Mouse (Mus musculus) neural tube, embryonic 15.5 days (tissue): Measurements from ENCODE around the gene Gm48552. TPM values are rescaled to one million over a fixed set of nuclear protein-coding genes. Genes with fewer than 3 reads are reported as not detected.

ENCODE experiments used
- ATAC-seq: fragments of 200-750 bp; cut with Nextera tagmentation; 2 replicates; pipeline ENCODE4 v1.8.0; 2017; ENCODE audit warnings: mild to moderate bottlenecking, moderate TSS enrichment, moderate library complexity; ENCODE audit not compliant: low FRiP score
- H3K27ac ChIP-seq: fragments of 300-500 bp; sonication (generic); replicated peaks from 2 replicates; pipeline ENCODE4 v1.5.1; 2015; ENCODE audit warnings: mild to moderate bottlenecking, inconsistent platforms
- H3K27me3 ChIP-seq: fragments of 300-500 bp; sonication (generic); replicated peaks from 2 replicates; pipeline ENCODE4 v1.6.1; 2015; ENCODE audit warnings: inconsistent platforms
- H3K36me3 ChIP-seq: fragments of 300-500 bp; sonication (generic); 2 replicates; pipeline ENCODE4 v1.6.1; 2015; ENCODE audit warnings: inconsistent platforms
- H3K4me1 ChIP-seq: fragments of 300-500 bp; sonication (generic); 2 replicates; pipeline ENCODE4 v1.6.1; 2015; ENCODE audit warnings: inconsistent platforms
- H3K4me2 ChIP-seq: fragments of 300-500 bp; sonication (generic); 2 replicates; pipeline ENCODE4 v1.6.1; 2015; ENCODE audit warnings: inconsistent platforms, mild to moderate bottlenecking, moderate library complexity
- H3K4me3 ChIP-seq: fragments of 300-500 bp; sonication (generic); replicated peaks from 2 replicates; pipeline ENCODE4 v1.5.1; 2015; ENCODE audit warnings: mild to moderate bottlenecking, inconsistent platforms
- H3K9ac ChIP-seq: fragments of 300-500 bp; sonication (generic); replicated peaks from 2 replicates; pipeline ENCODE4 v1.6.1; 2015; ENCODE audit warnings: mild to moderate bottlenecking, inconsistent platforms
- H3K9me3 ChIP-seq: fragments of 300-500 bp; sonication (generic); replicated peaks from 2 replicates; pipeline ENCODE4 v1.6.1; 2016; ENCODE audit warnings: inconsistent platforms
- WGBS: fragments of 180-500 bp; shearing (Covaris S2); methylation state at CpG from one replicate; pipeline ENCODE4 v1.1.7; 2015; ENCODE audit warnings: mixed read lengths; 5-methylcytosine and 5-hydroxymethylcytosine counted together
- polyA plus RNA-seq: library from polyadenylated mRNA; unstranded; fragments of >200 nt; fragmentation: Nextera tagmentation; extraction: Ambion mirVana; gene quantifications from 2 replicates; pipeline ENCODE4 v1.2.1, GENCODE M21; 2015

The Gm48552 gene
- polyA plus RNA-seq, 1 experiment from 2014 or later = 3.4 TPM

GRCm38 (mm10) chr10:81411471-81412400 lies 22.9 kb downstream of the Gm48552 start:
- H3K27ac ChIP-seq = peak overlapping the region; percentile 80
- no peak overlapping the region for H3K4me2 ChIP-seq
- ATAC-seq = no peak
- H3K4me3 ChIP-seq = no peak overlapping the region
- no peaks in the 10 kb centered on the region for H3K9me3 ChIP-seq
- peaks cover 90% of the 10 kb centered on the region for H3K4me1 ChIP-seq
- WGBS = 49% methylated on average over 18 of the region's 18 CpGs
- H3K27me3 ChIP-seq = peaks cover 11% of the 10 kb centered on the region
- H3K36me3 ChIP-seq = peaks cover 17% of the 10 kb centered on the region
- H3K9ac ChIP-seq = 0 out of 2 replicates have a peak overlapping the region, but pooled peaks have one; percentile 3

GRCm38 (mm10) chr10:81412586-81413309 lies 23.9 kb downstream of the Gm48552 start:
- Histone ChIP-seq H3K4me1 (peaks cover 90% of the 10 kb centered on the region), H3K4me3 (no peak overlapping the region), H3K36me3 (peaks cover 8% of the 10 kb centered on the region), H3K9ac (0 out of 2 replicates have a peak overlapping the region, but pooled peaks have one; percentile 3), H3K27me3 (peaks cover 10% of the 10 kb centered on the region), H3K9me3 (no peaks in the 10 kb centered on the region), H3K27ac (peak overlapping the region; percentile 80), H3K4me2 (no peak overlapping the region)
- 79% methylated on average over 16 of the region's 16 CpGs for WGBS
- ATAC-seq = no peak

GRCm38 (mm10) chr10:81413310-81414261 lies 24.8 kb downstream of the Gm48552 start:
- Histone ChIP-seq H3K9me3 (no peaks in the 10 kb centered on the region), H3K4me3 (no peak overlapping the region), H3K36me3 (peaks cover 2% of the 10 kb centered on the region; the same call in 1 of the 2 replicates), H3K27me3 (0 out of 2 replicates have a peak, but pooled peaks cover 2% of the 10 kb centered on the region), H3K27ac (peak overlapping the region; percentile 41; the same call in 1 of the 2 replicates), H3K9ac (no peak overlapping the region), H3K4me2 (peak overlapping the region; percentile 34), H3K4me1 (peaks cover 90% of the 10 kb centered on the region)
- ATAC-seq = no peak
- WGBS = 26% methylated on average over 26 of the region's 26 CpGs

GRCm38 (mm10) chr10:81414682-81415081 lies 25.9 kb downstream of the Gm48552 start:
- no peaks in the 10 kb centered on the region for H3K27me3 ChIP-seq
- H3K4me3 ChIP-seq = no peak overlapping the region
- H3K36me3 ChIP-seq = peaks cover 6% of the 10 kb centered on the region; the same call in 1 of the 2 replicates
- peaks cover 88% of the 10 kb centered on the region for H3K4me1 ChIP-seq
- no peak overlapping the region for H3K27ac ChIP-seq
- H3K9me3 ChIP-seq = no peaks in the 10 kb centered on the region
- H3K4me2 ChIP-seq = peak overlapping the region; percentile 34; the same call in 1 of the 2 replicates
- ATAC-seq = no peak
- H3K9ac ChIP-seq = no peak overlapping the region

GRCm38 (mm10) chr10:81415146-81415545 lies 26.3 kb downstream of the Gm48552 start:
- Histone ChIP-seq H3K36me3 (peaks cover 10% of the 10 kb centered on the region; the same call in 1 of the 2 replicates), H3K4me3 (no peak overlapping the region), H3K9ac (no peak overlapping the region), H3K4me1 (peaks cover 84% of the 10 kb centered on the region), H3K9me3 (no peaks in the 10 kb centered on the region), H3K27ac (no peak overlapping the region), H3K4me2 (no peak overlapping the region), H3K27me3 (no peaks in the 10 kb centered on the region)
- 77% methylated on average over 5 of the region's 5 CpGs for WGBS
- no peak for ATAC-seq

- ATAC-seq = no peak
- whole genome bisulfite sequencing = 70% methylated on average over 17 of the region's 17 CpGs
- no peaks in the 10 kb centered on the region for H3K27me3 ChIP-seq
Measured at GRCm38 (mm10) chr10:81415549-81416310, 26.9 kb downstream of the Gm48552 start.

GRCm38 (mm10) chr10:81416581-81417226 lies 27.9 kb downstream of the Gm48552 start:
- WGBS = 1% methylated on average over 24 of the region's 26 CpGs
- Histone ChIP-seq H3K4me1 (peaks cover 73% of the 10 kb centered on the region), H3K9ac (0 out of 2 replicates have a peak overlapping the region, but pooled peaks have one; percentile 20)

More at GRCm38 (mm10) chr10:81415549-81416310, 26.9 kb downstream of the Gm48552 start:
- Histone ChIP-seq H3K9ac (no peak overlapping the region), H3K36me3 (peaks cover 12% of the 10 kb centered on the region; the same call in 1 of the 2 replicates), H3K4me3 (no peak overlapping the region), H3K4me1 (peaks cover 83% of the 10 kb centered on the region), H3K27ac (peak overlapping the region; percentile 72; the same call in 1 of the 2 replicates), H3K4me2 (no peak overlapping the region), H3K9me3 (no peaks in the 10 kb centered on the region)

GRCm38 (mm10) chr10:81417227-81418215 lies 28.7 kb downstream of the Gm48552 start:
- no peaks in the 10 kb centered on the region for H3K9me3 ChIP-seq
- peaks cover 12% of the 10 kb centered on the region; the same call in 1 of the 2 replicates for H3K36me3 ChIP-seq
- H3K4me2 ChIP-seq = peak overlapping the region; percentile 50
- H3K4me1 ChIP-seq = peaks cover 65% of the 10 kb centered on the region
- peak overlapping the region; percentile 19; the same call in 1 of the 2 replicates for H3K4me3 ChIP-seq
- peak overlapping the region; percentile 72 for H3K27ac ChIP-seq
- 51% methylated on average over 12 of the region's 12 CpGs for WGBS
- no peak for ATAC-seq
- no peaks in the 10 kb centered on the region for H3K27me3 ChIP-seq
- H3K9ac ChIP-seq = peak overlapping the region; percentile 20; the same call in 1 of the 2 replicates

More at GRCm38 (mm10) chr10:81416581-81417226, 27.9 kb downstream of the Gm48552 start:
- Histone ChIP-seq H3K9me3 (no peaks in the 10 kb centered on the region), H3K36me3 (peaks cover 12% of the 10 kb centered on the region; the same call in 1 of the 2 replicates), H3K27ac (peak overlapping the region; percentile 72), H3K27me3 (no peaks in the 10 kb centered on the region), H3K4me3 (peak overlapping the region; percentile 19; the same call in 1 of the 2 replicates), H3K4me2 (peak overlapping the region; percentile 50)
- peak; percentile 67 for ATAC-seq
